Mouse (Mus musculus) heart, postnatal 0 days (tissue): ENCODE measurements around the gene Sorbs2.

Source experiments
- CTCF ChIP-seq: IDR thresholded peaks from 2 replicates; pipeline ENCODE4 v1.5.1; 2016; ENCODE audit warnings: antibody characterized with exemption, control low read depth, low read depth
- EP300 ChIP-seq: IDR thresholded peaks from 2 replicates; pipeline ENCODE4 v1.6.1; 2016; ENCODE audit warnings: antibody characterized with exemption, low read depth

DNA sequence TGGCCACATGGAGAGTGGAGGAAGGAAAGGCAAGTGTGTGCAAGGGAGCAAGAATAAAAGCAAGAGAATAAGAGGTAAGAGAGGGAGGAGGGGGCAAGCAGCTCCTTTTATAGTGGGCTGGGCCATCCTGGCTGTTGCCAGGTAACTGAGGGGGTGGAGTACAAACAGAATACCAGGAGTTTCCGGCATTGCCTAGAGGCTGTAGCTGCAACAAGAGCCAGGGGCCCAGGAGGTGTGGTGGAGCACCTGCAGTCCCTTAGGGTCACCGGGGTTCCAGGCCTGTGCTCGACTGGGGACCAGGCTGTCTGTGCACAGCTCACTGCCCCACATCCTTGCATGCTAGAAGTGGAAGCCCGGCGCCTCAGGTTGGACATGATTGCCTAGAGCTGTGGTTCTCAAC, 350.1 kb downstream of the Sorbs2 start:
- TF ChIP-seq EP300: no peak
- TF ChIP-seq CTCF: no peak
